Mouse (Mus musculus) T-helper 17 cell (primary cell): ENCODE measurements around the gene Angptl7.

Experiments
- in situ Hi-C, 2 experiments: fragments of 300-600 bp; cut with MboI, MseI; formaldehyde crosslinking; loops; 1 replicate in 1 of 2; 2 replicates in 1 of 2; pipeline ENCODE4 v1.15.1; 2025; ENCODE audit warnings: high pct_unique_total_duplicates in 2 of 2

The Angptl7 gene

GRCm38 (mm10) chr4:148500410-148500867 lies at the start of gene Angptl7:
Gene Angptl7, minus strand, starts transcription at chr4:148500460.
- in situ Hi-C loops, result no loop called here

DNA sequence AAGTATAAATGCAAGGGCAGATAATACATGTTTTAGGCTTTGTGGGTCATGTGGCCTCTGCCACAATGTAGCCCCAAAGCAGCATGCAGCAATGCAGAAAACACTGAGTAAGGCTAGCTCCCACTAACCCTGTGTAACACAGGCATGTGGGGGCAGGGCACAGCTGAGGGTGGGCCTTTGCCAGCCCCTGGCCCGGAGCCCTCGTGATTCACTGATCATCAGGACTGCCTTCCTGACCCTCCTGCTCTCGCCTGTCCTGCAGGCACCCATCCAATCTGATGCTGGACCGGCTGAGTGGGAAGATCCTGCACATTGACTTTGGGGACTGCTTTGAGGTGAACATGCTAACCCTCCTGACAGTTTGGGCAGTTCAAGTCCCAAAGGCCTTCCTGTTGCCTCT lies 48.8 kb upstream of the Angptl7 start:
- in situ Hi-C loops, result no loop called here

GRCm38 (mm10) chr4:148535876-148536275 lies 35.6 kb upstream of the Angptl7 start:
- in situ Hi-C loops, result no loop called here

DNA sequence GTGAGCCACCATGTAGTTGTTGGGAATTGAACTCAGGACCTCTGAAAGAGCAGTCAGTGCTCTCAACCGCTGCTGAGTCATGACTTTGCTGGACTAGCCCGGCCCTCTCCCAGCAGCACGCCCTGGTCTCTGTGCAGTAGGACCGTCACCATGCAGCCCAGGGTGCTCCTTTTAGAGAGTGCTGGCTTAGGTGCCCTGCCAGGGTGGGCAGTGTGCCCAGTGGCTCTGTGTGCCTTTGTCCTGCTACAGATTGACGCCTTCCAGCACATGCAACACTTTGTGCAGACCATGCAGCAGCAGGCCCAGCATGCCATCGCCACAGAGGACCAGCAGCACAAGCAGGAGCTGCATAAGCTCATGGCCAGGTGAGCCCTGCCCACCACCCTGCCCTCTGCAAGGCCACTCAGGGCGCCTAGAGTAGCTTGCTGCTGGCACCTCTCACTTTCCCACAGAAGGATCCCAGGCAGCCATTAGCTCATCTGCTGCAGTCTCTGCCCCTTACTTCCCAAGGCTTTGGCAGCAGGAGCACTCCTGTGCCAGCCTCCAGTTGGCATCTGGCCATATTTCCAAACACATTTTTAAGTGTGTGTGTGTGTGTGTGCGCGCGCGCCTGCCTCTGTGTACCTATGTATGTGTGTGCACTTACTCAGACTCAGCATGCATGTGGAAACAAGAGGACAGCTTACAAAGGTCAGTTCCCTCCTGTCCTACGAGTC lies 33.5 kb upstream of the Angptl7 start:
- in situ Hi-C loops, result no loop called here

GRCm38 (mm10) chr4:148532516-148532915 lies 32.3 kb upstream of the Angptl7 start:
- in situ Hi-C loops, result no loop called here

DNA sequence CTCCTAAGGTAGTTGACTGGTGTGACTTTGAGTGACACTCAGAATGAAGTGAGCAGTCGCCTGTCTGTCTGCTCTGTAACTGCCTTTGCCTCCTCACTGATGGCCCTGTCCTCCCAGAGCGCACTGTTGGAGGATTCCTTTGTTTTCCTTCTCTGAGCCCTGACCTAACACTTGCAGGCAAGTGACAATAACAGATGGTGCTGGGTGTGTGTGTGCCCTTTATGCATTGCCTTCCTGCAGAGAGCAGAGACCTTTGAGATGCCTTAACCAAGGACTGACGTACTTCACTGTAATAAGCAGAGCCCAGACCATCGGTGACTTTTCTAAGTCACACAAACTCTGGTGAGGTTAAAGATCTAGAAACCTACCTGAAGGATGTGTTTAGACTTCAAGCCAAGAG lies 31.1 kb upstream of the Angptl7 start:
- in situ Hi-C loops, result no loop called here

- in situ Hi-C loops, result no loop called here
Observed at GRCm38 (mm10) chr4:148530778-148531177, 30.5 kb upstream of the Angptl7 start.

DNA sequence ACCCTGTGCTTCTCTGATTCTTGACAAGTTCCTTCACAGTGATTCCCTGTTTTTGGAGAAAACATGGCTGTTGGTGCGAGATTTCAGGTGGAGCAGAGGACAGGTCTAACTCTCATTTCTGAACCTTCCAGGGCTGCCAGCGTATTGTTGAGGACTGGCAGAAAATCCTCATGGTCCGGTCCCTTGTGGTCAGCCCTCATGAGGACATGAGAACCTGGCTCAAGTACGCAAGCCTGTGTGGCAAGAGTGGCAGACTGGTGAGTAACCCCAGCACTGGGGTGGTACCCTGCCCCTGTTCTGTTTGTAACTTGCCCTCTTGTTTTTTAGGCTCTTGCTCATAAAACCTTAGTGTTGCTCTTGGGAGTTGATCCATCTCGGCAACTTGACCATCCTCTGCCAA lies 30.1 kb upstream of the Angptl7 start:
- in situ Hi-C loops, result no loop called here

- in situ Hi-C loops, result no loop called here
Observed at GRCm38 (mm10) chr4:148527158-148527910, 27.1 kb upstream of the Angptl7 start.

GRCm38 (mm10) chr4:148523538-148523937 lies 23.3 kb upstream of the Angptl7 start:
- in situ Hi-C loops, result no loop called here

GRCm38 (mm10) chr4:148518235-148518795 lies 18.1 kb upstream of the Angptl7 start:
- in situ Hi-C loops, result no loop called here

GRCm38 (mm10) chr4:148517809-148518208 lies 17.5 kb upstream of the Angptl7 start:
- in situ Hi-C loops, result no loop called here

GRCm38 (mm10) chr4:148515313-148515712 lies 15.1 kb upstream of the Angptl7 start:
- in situ Hi-C loops, result no loop called here

DNA sequence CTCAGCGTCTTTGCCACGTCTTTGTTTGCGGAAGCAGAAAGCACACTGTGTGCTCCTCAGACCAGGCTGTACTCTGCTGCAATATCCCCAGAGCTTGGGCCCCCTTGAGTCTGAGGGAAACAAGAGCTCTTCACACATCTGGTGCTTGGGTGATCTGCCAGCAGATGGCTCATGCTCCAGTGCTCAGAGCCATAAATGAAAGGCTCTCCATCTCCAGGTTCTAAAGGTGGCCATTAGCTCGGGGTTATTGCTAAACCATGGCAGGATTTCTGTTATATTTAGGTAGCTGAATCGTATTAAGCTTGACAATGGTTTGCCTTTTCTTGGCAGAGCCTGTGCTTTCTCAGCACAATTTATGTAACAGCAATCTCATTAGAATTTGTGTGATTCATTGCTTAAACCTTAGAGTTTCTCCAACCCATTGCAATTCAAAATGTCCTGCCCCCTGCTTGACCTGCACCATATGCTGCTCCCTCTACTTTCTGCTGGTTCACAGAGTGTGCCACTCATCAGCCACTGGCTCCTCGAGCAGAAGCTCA lies 12.8 kb upstream of the Angptl7 start:
- in situ Hi-C loops, result no loop called here

DNA sequence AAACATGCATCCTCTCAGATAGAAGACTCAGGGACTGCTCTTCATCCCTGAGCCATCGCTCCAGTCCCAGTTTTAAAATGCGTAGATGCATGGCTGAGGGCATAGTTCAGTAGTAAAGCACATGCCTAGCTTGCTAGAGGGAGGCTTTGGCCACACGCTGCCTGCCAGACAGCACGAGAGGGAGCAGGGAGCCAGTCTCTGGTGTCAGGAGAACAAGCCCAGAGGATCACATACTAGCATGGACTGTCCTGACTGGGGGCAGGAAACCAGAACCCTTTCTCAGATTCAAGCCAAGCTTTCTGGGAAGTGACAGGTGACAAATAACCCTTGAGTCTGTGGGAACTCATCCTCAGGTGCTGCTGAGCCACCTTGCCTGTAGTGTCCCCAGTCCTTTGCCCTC lies 11.1 kb upstream of the Angptl7 start:
- in situ Hi-C loops, result no loop called here

- in situ Hi-C loops, result no loop called here
Observed at GRCm38 (mm10) chr4:148510691-148511090, 10.4 kb upstream of the Angptl7 start.

GRCm38 (mm10) chr4:148509450-148510084 lies 9.3 kb upstream of the Angptl7 start:
- in situ Hi-C loops, result no loop called here

- in situ Hi-C loops, result no loop called here
Observed at GRCm38 (mm10) chr4:148508084-148508849, 8.0 kb upstream of the Angptl7 start.

GRCm38 (mm10) chr4:148507585-148507984 lies 7.3 kb upstream of the Angptl7 start:
- in situ Hi-C loops, result no loop called here

GRCm38 (mm10) chr4:148504497-148504959 lies 4.3 kb upstream of the Angptl7 start:
- in situ Hi-C loops, result no loop called here
